Mouse (Mus musculus) embryonic fibroblast, embryonic 13.5 days (primary cell): ENCODE results near the gene Wdr12.

Experiments used
- CTCF ChIP-seq: IDR thresholded peaks from 2 replicates; pipeline ENCODE4 v1.5.1; 2011; ENCODE audit warnings: mild to moderate bottlenecking, control low read depth, low read length, moderate library complexity, borderline replicate concordance; ENCODE audit not compliant: insufficient read depth
- POLR2A ChIP-seq: IDR thresholded peaks from 2 replicates; pipeline ENCODE4 v1.6.1; 2011; ENCODE audit warnings: low read depth, mild to moderate bottlenecking, control low read depth, low read length, moderate library complexity

- no peak for TF ChIP-seq CTCF
- TF ChIP-seq POLR2A, result peak; percentile 67
These were observed 995 bp downstream of the Wdr12 start for GRCm38 (mm10) chr1:60097277-60098023.
